Mouse (Mus musculus): ENCODE measurements around the gene Trem3. TPM values are rescaled to one million over a fixed set of nuclear protein-coding genes. Genes with fewer than 3 reads are reported as not detected.

The Trem3 gene
- polyA plus RNA-seq, 1 experiment from 2014 or later = not detected

GRCm38 (mm10) chr17:48266138-48266537, 18.6 kb downstream of the Trem3 start:
- Histone ChIP-seq H3K27me3 (ENCODE audit: control insufficient read depth, insufficient read depth, low read length) (no peaks in the 10 kb centered on the region), H3K9me3 (ENCODE audit: control insufficient read depth, low read length) (no peaks in the 10 kb centered on the region), H3K4me1 (ENCODE audit: control insufficient read depth, insufficient read depth, low read length) (no peaks in the 10 kb centered on the region), H3K27ac (ENCODE audit: low read depth, low read length) (no peak overlapping the region), H3K36me3 (ENCODE audit: control insufficient read depth, insufficient read depth, low read length) (no peaks in the 10 kb centered on the region), H3K4me2 (replicated peaks; ENCODE audit: low read depth, low read length) (no peak overlapping the region), H3K9ac (ENCODE audit: low read depth, low read length) (no peak overlapping the region), H3K4me3 (ENCODE audit: low read length) (no peak overlapping the region)
- no peak for ATAC-seq (ENCODE audit: low FRiP score, low TSS enrichment)
- WGBS = 6% methylated on average over 2 of the region's 2 CpGs

- no peak for ATAC-seq (ENCODE audit: low FRiP score, low TSS enrichment)
- 24% methylated on average over 2 of the region's 2 CpGs for WGBS
- Histone ChIP-seq H3K27ac (ENCODE audit: low read depth, low read length) (no peak overlapping the region), H3K36me3 (ENCODE audit: control insufficient read depth, insufficient read depth, low read length) (no peaks in the 10 kb centered on the region), H3K4me1 (ENCODE audit: control insufficient read depth, insufficient read depth, low read length) (no peaks in the 10 kb centered on the region), H3K27me3 (ENCODE audit: control insufficient read depth, insufficient read depth, low read length) (no peaks in the 10 kb centered on the region), H3K4me3 (ENCODE audit: low read length) (no peak overlapping the region), H3K9ac (ENCODE audit: low read depth, low read length) (no peak overlapping the region), H3K4me2 (replicated peaks; ENCODE audit: low read depth, low read length) (no peak overlapping the region), H3K9me3 (ENCODE audit: control insufficient read depth, low read length) (no peaks in the 10 kb centered on the region)
Observed at GRCm38 (mm10) chr17:48266610-48267304, 19.2 kb downstream of the Trem3 start.

GRCm38 (mm10) chr17:48267591-48267990, 20.0 kb downstream of the Trem3 start:
- ATAC-seq (ENCODE audit: low FRiP score, low TSS enrichment) = no peak
- Histone ChIP-seq H3K27ac (ENCODE audit: low read depth, low read length) (no peak overlapping the region), H3K9me3 (ENCODE audit: control insufficient read depth, low read length) (no peaks in the 10 kb centered on the region), H3K36me3 (ENCODE audit: control insufficient read depth, insufficient read depth, low read length) (no peaks in the 10 kb centered on the region), H3K4me1 (ENCODE audit: control insufficient read depth, insufficient read depth, low read length) (no peaks in the 10 kb centered on the region), H3K4me3 (ENCODE audit: low read length) (no peak overlapping the region), H3K9ac (ENCODE audit: low read depth, low read length) (no peak overlapping the region), H3K27me3 (ENCODE audit: control insufficient read depth, insufficient read depth, low read length) (no peaks in the 10 kb centered on the region), H3K4me2 (replicated peaks; ENCODE audit: low read depth, low read length) (no peak overlapping the region)
- WGBS = 79% methylated on average over 1 of the region's 1 CpGs

GRCm38 (mm10) chr17:48268276-48268675, 20.7 kb downstream of the Trem3 start:
- no peak for ATAC-seq (ENCODE audit: low FRiP score, low TSS enrichment)
- H3K4me3 ChIP-seq (ENCODE audit: low read length) = no peak overlapping the region
- H3K36me3 ChIP-seq (ENCODE audit: control insufficient read depth, insufficient read depth, low read length) = no peaks in the 10 kb centered on the region
- H3K4me2 ChIP-seq (replicated peaks; ENCODE audit: low read depth, low read length) = no peak overlapping the region
- H3K27ac ChIP-seq (ENCODE audit: low read depth, low read length) = no peak overlapping the region
- H3K4me1 ChIP-seq (ENCODE audit: control insufficient read depth, insufficient read depth, low read length) = no peaks in the 10 kb centered on the region
- H3K9me3 ChIP-seq (ENCODE audit: control insufficient read depth, low read length) = no peaks in the 10 kb centered on the region
- no peaks in the 10 kb centered on the region for H3K27me3 ChIP-seq (ENCODE audit: control insufficient read depth, insufficient read depth, low read length)
- no peak overlapping the region for H3K9ac ChIP-seq (ENCODE audit: low read depth, low read length)

- Histone ChIP-seq H3K27ac (ENCODE audit: low read depth, low read length) (no peak overlapping the region), H3K36me3 (ENCODE audit: control insufficient read depth, insufficient read depth, low read length) (no peaks in the 10 kb centered on the region), H3K9ac (ENCODE audit: low read depth, low read length) (no peak overlapping the region), H3K4me3 (ENCODE audit: low read length) (no peak overlapping the region), H3K9me3 (ENCODE audit: control insufficient read depth, low read length) (no peaks in the 10 kb centered on the region), H3K4me2 (replicated peaks; ENCODE audit: low read depth, low read length) (no peak overlapping the region), H3K27me3 (ENCODE audit: control insufficient read depth, insufficient read depth, low read length) (no peaks in the 10 kb centered on the region), H3K4me1 (ENCODE audit: control insufficient read depth, insufficient read depth, low read length) (no peaks in the 10 kb centered on the region)
- no peak for ATAC-seq (ENCODE audit: low FRiP score, low TSS enrichment)
- 87% methylated on average over 4 of the region's 4 CpGs for WGBS
Observed at GRCm38 (mm10) chr17:48269833-48270232, 22.3 kb downstream of the Trem3 start.

GRCm38 (mm10) chr17:48272158-48272557, 24.6 kb downstream of the Trem3 start:
- ATAC-seq (ENCODE audit: low FRiP score, low TSS enrichment) = no peak
- 71% methylated on average over 5 of the region's 5 CpGs for WGBS
- Histone ChIP-seq H3K9ac (ENCODE audit: low read depth, low read length) (no peak overlapping the region), H3K27me3 (ENCODE audit: control insufficient read depth, insufficient read depth, low read length) (no peaks in the 10 kb centered on the region), H3K4me2 (replicated peaks; ENCODE audit: low read depth, low read length) (no peak overlapping the region), H3K4me1 (ENCODE audit: control insufficient read depth, insufficient read depth, low read length) (no peaks in the 10 kb centered on the region), H3K27ac (ENCODE audit: low read depth, low read length) (no peak overlapping the region), H3K36me3 (ENCODE audit: control insufficient read depth, insufficient read depth, low read length) (no peaks in the 10 kb centered on the region), H3K4me3 (ENCODE audit: low read length) (no peak overlapping the region), H3K9me3 (ENCODE audit: control insufficient read depth, low read length) (no peaks in the 10 kb centered on the region)

GRCm38 (mm10) chr17:48272598-48272997, 25.0 kb downstream of the Trem3 start:
- H3K27me3 ChIP-seq (ENCODE audit: control insufficient read depth, insufficient read depth, low read length) = no peaks in the 10 kb centered on the region
- H3K4me2 ChIP-seq (replicated peaks; ENCODE audit: low read depth, low read length) = no peak overlapping the region
- no peaks in the 10 kb centered on the region for H3K9me3 ChIP-seq (ENCODE audit: control insufficient read depth, low read length)
- WGBS = 90% methylated on average over 4 of the region's 4 CpGs
- no peaks in the 10 kb centered on the region for H3K36me3 ChIP-seq (ENCODE audit: control insufficient read depth, insufficient read depth, low read length)
- no peak overlapping the region for H3K4me3 ChIP-seq (ENCODE audit: low read length)
- no peak overlapping the region for H3K27ac ChIP-seq (ENCODE audit: low read depth, low read length)
- H3K9ac ChIP-seq (ENCODE audit: low read depth, low read length) = no peak overlapping the region
- no peak for ATAC-seq (ENCODE audit: low FRiP score, low TSS enrichment)
- no peaks in the 10 kb centered on the region for H3K4me1 ChIP-seq (ENCODE audit: control insufficient read depth, insufficient read depth, low read length)

GRCm38 (mm10) chr17:48274098-48274497, 26.5 kb downstream of the Trem3 start:
- H3K4me2 ChIP-seq (replicated peaks; ENCODE audit: low read depth, low read length) = no peak overlapping the region
- no peaks in the 10 kb centered on the region for H3K9me3 ChIP-seq (ENCODE audit: control insufficient read depth, low read length)
- H3K9ac ChIP-seq (ENCODE audit: low read depth, low read length) = no peak overlapping the region
- WGBS = 90% methylated on average over 4 of the region's 4 CpGs
- H3K4me1 ChIP-seq (ENCODE audit: control insufficient read depth, insufficient read depth, low read length) = no peaks in the 10 kb centered on the region
- H3K4me3 ChIP-seq (ENCODE audit: low read length) = no peak overlapping the region
- no peaks in the 10 kb centered on the region for H3K36me3 ChIP-seq (ENCODE audit: control insufficient read depth, insufficient read depth, low read length)
- no peak overlapping the region for H3K27ac ChIP-seq (ENCODE audit: low read depth, low read length)
- ATAC-seq (ENCODE audit: low FRiP score, low TSS enrichment) = no peak
- H3K27me3 ChIP-seq (ENCODE audit: control insufficient read depth, insufficient read depth, low read length) = no peaks in the 10 kb centered on the region

- Histone ChIP-seq H3K36me3 (ENCODE audit: control insufficient read depth, insufficient read depth, low read length) (no peaks in the 10 kb centered on the region), H3K9ac (ENCODE audit: low read depth, low read length) (no peak overlapping the region), H3K27ac (ENCODE audit: low read depth, low read length) (no peak overlapping the region), H3K9me3 (ENCODE audit: control insufficient read depth, low read length) (no peaks in the 10 kb centered on the region), H3K4me2 (replicated peaks; ENCODE audit: low read depth, low read length) (no peak overlapping the region), H3K4me1 (ENCODE audit: control insufficient read depth, insufficient read depth, low read length) (no peaks in the 10 kb centered on the region), H3K4me3 (ENCODE audit: low read length) (no peak overlapping the region), H3K27me3 (ENCODE audit: control insufficient read depth, insufficient read depth, low read length) (no peaks in the 10 kb centered on the region)
- ATAC-seq (ENCODE audit: low FRiP score, low TSS enrichment) = no peak
- WGBS = 38% methylated on average over 6 of the region's 6 CpGs
Observed at GRCm38 (mm10) chr17:48274885-48275284, 27.3 kb downstream of the Trem3 start.
